Mouse (Mus musculus) ES-E14 (cell line): ENCODE results near the gene Scaf11.

Source experiments
- CHD2 ChIP-seq: IDR thresholded peaks from 2 replicates; pipeline ENCODE4 v1.6.1; 2014; ENCODE audit warnings: mild to moderate bottlenecking, low read depth, low read length, inconsistent platforms
- HCFC1 ChIP-seq: IDR thresholded peaks from 2 replicates; pipeline ENCODE4 v1.6.1; 2012; ENCODE audit warnings: low read length, inconsistent platforms, borderline replicate concordance; ENCODE audit not compliant: insufficient read depth
- ZC3H11A ChIP-seq: IDR thresholded peaks from 2 replicates; pipeline ENCODE4 v1.6.1; 2012; ENCODE audit warnings: low read depth, mild to moderate bottlenecking, inconsistent platforms, low read length, borderline replicate concordance

DNA sequence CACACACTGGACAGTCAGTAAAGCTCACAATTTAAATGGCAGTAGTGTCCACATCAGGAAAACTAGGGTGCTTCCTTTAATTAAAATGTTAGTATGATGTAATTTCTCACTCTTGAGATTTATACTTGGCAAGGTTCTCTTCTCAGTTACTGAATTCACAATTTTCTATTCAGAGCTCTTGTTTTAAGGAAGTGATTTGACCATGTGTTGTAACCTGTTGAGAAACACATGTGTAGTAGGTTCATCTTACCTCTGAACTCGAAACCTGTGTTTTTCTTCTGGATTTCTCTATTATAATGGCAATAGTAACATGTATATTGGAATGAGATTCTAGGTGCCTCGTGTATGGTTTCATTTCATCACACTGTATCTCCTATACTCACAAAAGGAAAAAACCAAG, 84.4 kb downstream of the Scaf11 start:
- no peak for TF ChIP-seq HCFC1
- no peak for TF ChIP-seq ZC3H11A
- no peak for TF ChIP-seq CHD2
